Mouse (Mus musculus) thymus, adult 2 months (tissue): ENCODE measurements around the gene Icam1.

Experiments
- CTCF ChIP-seq: fragments of 200-500 bp; IDR thresholded peaks from 2 replicates; pipeline ENCODE4 v1.5.1; 2012; ENCODE audit warnings: mild to moderate bottlenecking, control low read depth, low read length, moderate library complexity, borderline replicate concordance; ENCODE audit not compliant: control insufficient read depth, poor library complexity, insufficient read depth; ENCODE audit errors: extremely low read depth
- POLR2A ChIP-seq: fragments of 200-500 bp; IDR thresholded peaks from 2 replicates; pipeline ENCODE4 v1.6.1; 2012; ENCODE audit warnings: mild to moderate bottlenecking, low read length, control low read depth, moderate library complexity; ENCODE audit not compliant: control insufficient read depth, poor library complexity, insufficient read depth; ENCODE audit errors: extremely low read depth

- TF ChIP-seq CTCF (0 out of 2 replicates have a peak, but pooled peaks have one; percentile 11), POLR2A (no peak)
Measured at GRCm38 (mm10) chr9:20975431-20976215, 40.2 kb upstream of the Icam1 start.
